ENCODE assay signal across 26 mouse cellular contexts in genomic region chr1:119641090-119641812, GRCm38 (mm10). TPM values are rescaled to one million over a fixed set of nuclear protein-coding genes. Genes with fewer than 3 reads are reported as not detected.
DNase-seq lines count a peak whose midpoint lies in the region; ATAC-seq and TF ChIP-seq lines count a peak whose summit lies in the region.
"Had no signal": no experiment of that assay in that cellular context is flagged by ENCODE, and none has a peak within 500 bp of the region (broad histone marks: within the 10 kb centered on the region; RNA-seq: fewer than 3 reads in every experiment).

No protein-coding gene starts in this region.

- peaks cover 2% of the 10 kb centered on the region; the same call in 1 of the 2 replicates for H3K4me1 ChIP-seq in liver, embryonic 16.5 days (ENCODE audit: control insufficient read depth, low read depth, low read length)
- peaks cover 3% of the 10 kb centered on the region for H3K4me1 ChIP-seq in lung, adult 2 months (ENCODE audit: control insufficient read depth, insufficient read depth, low read length)
- H3K4me1 ChIP-seq in intestine, embryonic 15.5 days (replicated peaks), result 0 out of 2 replicates have a peak, but pooled peaks cover 2% of the 10 kb centered on the region
- H3K4me1 ChIP-seq: midbrain, embryonic 15.5 days had no signal

- no peak overlapping the region for H3K9ac ChIP-seq in liver, embryonic 16.5 days (ENCODE audit: low read depth, low read length)
- no peak overlapping the region for H3K9ac ChIP-seq in intestine, embryonic 15.5 days
- H3K9ac ChIP-seq: heart, embryonic 13.5 days; hindbrain, embryonic 14.5 days; liver, embryonic 14.5 days; midbrain, embryonic 15.5 days; neural tube, embryonic 13.5 days had no signal

- H3K27ac ChIP-seq in liver, embryonic 16.5 days (ENCODE audit: low read length), result peak overlapping the region; percentile 33; the same call in 1 of the 2 replicates
- no peak overlapping the region for H3K27ac ChIP-seq in intestine, embryonic 15.5 days
- H3K27ac ChIP-seq: forebrain, embryonic 10.5 days; heart, embryonic 13.5 days; hindbrain, embryonic 14.5 days; kidney, postnatal 0 days; liver, embryonic 14.5 days; midbrain, embryonic 15.5 days; neural tube, embryonic 13.5 days had no signal

- no peaks in the 10 kb centered on the region for H3K9me3 ChIP-seq in liver, embryonic 16.5 days (replicated peaks; ENCODE audit: control insufficient read depth, low read length)
- no peaks in the 10 kb centered on the region for H3K9me3 ChIP-seq in intestine, embryonic 15.5 days
- H3K9me3 ChIP-seq: forebrain, embryonic 10.5 days; heart, embryonic 13.5 days; megakaryocyte, embryonic 14.5 days; midbrain, embryonic 15.5 days; neural tube, embryonic 13.5 days had no signal

- DNase-seq in liver, result no peak
- DNase-seq in lung, postnatal 25 days (ENCODE audit: low spot score), result peak; percentile 27
- no peak for DNase-seq in lung, adult 2 months
- DNase-seq in layer of hippocampus, postnatal 10 days (ENCODE audit: low spot score in 2 of 2), result no peak
- DNase-seq: adrenal gland, adult 8-10 months; cerebellum, adult 11-12 months; cerebellum, postnatal 10 days; gastrocnemius, postnatal 14 days; heart, adult 11 months; retina, postnatal 1 day; right cerebral cortex, postnatal 25 days; spleen, adult 18-20 months; thymus, postnatal 25 days had no signal

- H3K4me3 ChIP-seq in liver, embryonic 16.5 days (ENCODE audit: low read depth, low read length), result no peak overlapping the region
- no peak overlapping the region for H3K4me3 ChIP-seq in lung, adult 2 months (replicated peaks; ENCODE audit: extremely low read depth, low read depth, low read length)
- no peak overlapping the region for H3K4me3 ChIP-seq in intestine, embryonic 15.5 days (replicated peaks)
- H3K4me3 ChIP-seq: forebrain, embryonic 10.5 days; heart, embryonic 13.5 days; megakaryocyte, embryonic 14.5 days; midbrain, embryonic 15.5 days; neural tube, embryonic 13.5 days had no signal

- no peak for TF ChIP-seq CTCF in lung, adult 2 months (IDR thresholded peaks at IDR 0.05; ENCODE audit: insufficient read depth, low read length)

- no peak for TF ChIP-seq POLR2A in lung, adult 2 months (IDR thresholded peaks at IDR 0.05; ENCODE audit: borderline replicate concordance, extremely low read depth, low read depth, low read length)

- no peaks in the 10 kb centered on the region for H3K27me3 ChIP-seq in liver, embryonic 16.5 days (ENCODE audit: control insufficient read depth, insufficient read depth, low read depth, low read length)
- no peaks in the 10 kb centered on the region for H3K27me3 ChIP-seq in intestine, embryonic 15.5 days (replicated peaks)
- H3K27me3 ChIP-seq: heart, embryonic 13.5 days; megakaryocyte, embryonic 14.5 days; midbrain, embryonic 15.5 days; neural tube, embryonic 13.5 days had no signal

- no peak overlapping the region for H3K4me2 ChIP-seq in liver, embryonic 16.5 days (ENCODE audit: low read depth, low read length)
- no peak overlapping the region for H3K4me2 ChIP-seq in intestine, embryonic 15.5 days (replicated peaks)
- H3K4me2 ChIP-seq: hindbrain, embryonic 14.5 days; midbrain, embryonic 15.5 days; neural tube, embryonic 13.5 days had no signal

- H3K36me3 ChIP-seq in liver, embryonic 16.5 days (ENCODE audit: control insufficient read depth, insufficient read depth), result no peaks in the 10 kb centered on the region
- H3K36me3 ChIP-seq in intestine, embryonic 15.5 days, result no peaks in the 10 kb centered on the region
- H3K36me3 ChIP-seq: midbrain, embryonic 15.5 days had no signal

- ATAC-seq in liver, embryonic 16.5 days (ENCODE audit: low read depth), result peak; percentile 41; the same call in 1 of the 2 replicates
- peak; percentile 46; the same call in 1 of the 2 replicates for ATAC-seq in intestine, embryonic 15.5 days
- ATAC-seq in megakaryocyte, adult 5-6 weeks (ENCODE audit: poor library complexity, severe bottlenecking), result no peak
- ATAC-seq: activated CD4-positive, CD25-positive, alpha-beta regulatory T cell, adult 4 months; inflammation-experienced regulatory T-cells, adult 6 months had no signal

RNA-seq across cellular contexts. Expression of gene Epb41l5, which starts 7.5 kb away (rescaled TPM):
- polyA plus RNA-seq in liver, embryonic 16.5 days (2015; fragmentation: Nextera tagmentation; extraction: Ambion mirVana), result 24.7 and 26.4 TPM in 2 replicates
- 15.8 and 28.0 TPM in 2 replicates for polyA plus RNA-seq in lung, adult 2 months (2012; rRNA removed)
- 38.6 and 39.4 TPM in 2 replicates for polyA plus RNA-seq in intestine, embryonic 15.5 days (2015; fragmentation: Nextera tagmentation; extraction: Ambion mirVana)
- total RNA-seq in megakaryocyte, adult 5-6 weeks (2015), result 0.40 TPM in 1 of 2 replicates, not detected in the other
- total RNA-seq in megakaryocyte, adult 5-6 weeks (2017), result 0.04 TPM in 1 of 2 replicates, not detected in the other
- total RNA-seq in layer of hippocampus, postnatal 10 days (2021), result 1 to 10 TPM; 9.3 to 9.9 TPM
